ENCODE assay signal across 8 mouse cellular contexts in genomic region chr17:46265918-46266618, GRCm38 (mm10). TPM values are rescaled to one million over a fixed set of nuclear protein-coding genes. Genes with fewer than 3 reads are reported as not detected.
DNase-seq lines count a peak whose midpoint lies in the region; ATAC-seq and TF ChIP-seq lines count a peak whose summit lies in the region.

No protein-coding gene starts in this region.

- DNase-seq in Muller cell, postnatal 12 days (ENCODE audit: inconsistent ontology term): peak; percentile 89
- peak; percentile 87 to 89 for DNase-seq in cerebellum, adult 2 months
- peak; percentile 93 for DNase-seq in forebrain, postnatal 0 days
- DNase-seq in hindbrain, embryonic 14.5 days (ENCODE audit: low spot score): peak; percentile 91
- peak; percentile 87 to 89 for DNase-seq in layer of hippocampus, postnatal 36 days
- peak; percentile 76 for DNase-seq in lung, postnatal 25 days (ENCODE audit: low spot score)
- peak; percentile 88 to 92 for DNase-seq in right cerebral cortex, postnatal 10 days (ENCODE audit: low spot score in 2 of 2)
- peak; percentile 65 for DNase-seq in yolk sac, embryonic 10.5 days (ENCODE audit: low spot score)

- TF ChIP-seq POLR2A in cerebellum, adult 2 months (IDR thresholded peaks at IDR 0.05; ENCODE audit: borderline replicate concordance, insufficient read depth, low read length): no peak

- H3K9ac ChIP-seq in forebrain, postnatal 0 days: no peak overlapping the region
- H3K9ac ChIP-seq in hindbrain, embryonic 14.5 days: no peak overlapping the region

- H3K9me3 ChIP-seq in forebrain, postnatal 0 days (ENCODE audit: low read length): no peaks in the 10 kb centered on the region
- no peaks in the 10 kb centered on the region for H3K9me3 ChIP-seq in hindbrain, embryonic 14.5 days (ENCODE audit: control insufficient read depth, low read length)

- no peak overlapping the region for H3K4me2 ChIP-seq in forebrain, postnatal 0 days (ENCODE audit: low read depth)
- no peak overlapping the region for H3K4me2 ChIP-seq in hindbrain, embryonic 14.5 days (replicated peaks)

- H3K27ac ChIP-seq in cerebellum, adult 2 months (ENCODE audit: insufficient read depth, low read length): no peak overlapping the region
- no peak overlapping the region for H3K27ac ChIP-seq in forebrain, postnatal 0 days (ENCODE audit: low read depth, low read length)
- no peak overlapping the region for H3K27ac ChIP-seq in hindbrain, embryonic 14.5 days

- peaks cover 32% of the 10 kb centered on the region for H3K36me3 ChIP-seq in forebrain, postnatal 0 days (ENCODE audit: insufficient read depth)
- H3K36me3 ChIP-seq in hindbrain, embryonic 14.5 days (replicated peaks; ENCODE audit: control insufficient read depth, insufficient read depth): peaks cover 49% of the 10 kb centered on the region

- peak; percentile 85 for ATAC-seq in forebrain, postnatal 0 days
- peak; percentile 75 for ATAC-seq in hindbrain, embryonic 14.5 days (ENCODE audit: low FRiP score)

- H3K4me1 ChIP-seq in cerebellum, adult 2 months (ENCODE audit: control insufficient read depth, insufficient read depth, low read length): no peaks in the 10 kb centered on the region
- no peaks in the 10 kb centered on the region for H3K4me1 ChIP-seq in forebrain, postnatal 0 days (ENCODE audit: insufficient read depth)
- no peaks in the 10 kb centered on the region for H3K4me1 ChIP-seq in hindbrain, embryonic 14.5 days (replicated peaks; ENCODE audit: control insufficient read depth, insufficient read depth, low read length)

- H3K27me3 ChIP-seq in cerebellum, adult 2 months (ENCODE audit: control insufficient read depth, insufficient read depth, low read length): no peaks in the 10 kb centered on the region
- no peaks in the 10 kb centered on the region for H3K27me3 ChIP-seq in forebrain, postnatal 0 days (ENCODE audit: insufficient read depth, low read length)
- H3K27me3 ChIP-seq in hindbrain, embryonic 14.5 days (ENCODE audit: control insufficient read depth, insufficient read depth, low read length): no peaks in the 10 kb centered on the region

- TF ChIP-seq CTCF in cerebellum, adult 2 months (IDR thresholded peaks at IDR 0.05; ENCODE audit: borderline replicate concordance, insufficient read depth, low read depth, low read length): peak; percentile 87
- TF ChIP-seq CTCF in forebrain, postnatal 0 days (IDR thresholded peaks at IDR 0.05; ENCODE audit: low read depth): peak; percentile 95

- no peak overlapping the region for H3K4me3 ChIP-seq in cerebellum, adult 2 months (replicated peaks; ENCODE audit: insufficient read depth, low read depth, low read length)
- no peak overlapping the region for H3K4me3 ChIP-seq in forebrain, postnatal 0 days (ENCODE audit: low read depth, low read length)
- no peak overlapping the region for H3K4me3 ChIP-seq in hindbrain, embryonic 14.5 days (replicated peaks; ENCODE audit: low read length)

- 18% methylated on average over 14 of the region's 14 CpGs for WGBS in cerebellum, adult 2 months
- 27% methylated on average over 14 of the region's 14 CpGs for WGBS in forebrain, postnatal 0 days
- 30% methylated on average over 14 of the region's 14 CpGs for WGBS in hindbrain, embryonic 14.5 days

RNA-seq across cellular contexts. Expression of gene Lrrc73, which starts 12.7 kb away (rescaled TPM):
- polyA plus RNA-seq in cerebellum, adult 2 months (2012; rRNA removed): 26.8 and 28.1 TPM in 2 replicates
- total RNA-seq in forebrain, postnatal 0 days (2014; rRNA removed): 51.5 and 56.6 TPM in 2 replicates
- polyA plus RNA-seq in forebrain, postnatal 0 days (2015; fragmentation: Nextera tagmentation; extraction: Ambion mirVana): 36.1 and 37.2 TPM in 2 replicates
- 15.1 and 18.1 TPM in 2 replicates for polyA plus RNA-seq in hindbrain, embryonic 14.5 days (2014; fragmentation: Nextera tagmentation; extraction: Ambion mirVana)
- total RNA-seq in layer of hippocampus, postnatal 36 days (2021): 10 to 100 TPM; 60.4 to 63.5 TPM

RNA-seq across cellular contexts. Expression of gene Tjap1, which starts 16.8 kb away (rescaled TPM):
- 64.8 and 65.9 TPM in 2 replicates for polyA plus RNA-seq in cerebellum, adult 2 months (2012; rRNA removed)
- total RNA-seq in forebrain, postnatal 0 days (2014; rRNA removed): 25.6 and 36.9 TPM in 2 replicates
- 15.8 and 17.6 TPM in 2 replicates for polyA plus RNA-seq in forebrain, postnatal 0 days (2015; fragmentation: Nextera tagmentation; extraction: Ambion mirVana)
- 22.3 and 25.8 TPM in 2 replicates for polyA plus RNA-seq in hindbrain, embryonic 14.5 days (2014; fragmentation: Nextera tagmentation; extraction: Ambion mirVana)
- 10 to 100 TPM; 50.4 to 72.7 TPM for total RNA-seq in layer of hippocampus, postnatal 36 days (2021)

RNA-seq across cellular contexts. Expression of gene Yipf3, which starts 18.2 kb away (rescaled TPM):
- 111 and 117 TPM in 2 replicates for polyA plus RNA-seq in cerebellum, adult 2 months (2012; rRNA removed)
- 15.8 and 16.1 TPM in 2 replicates for total RNA-seq in forebrain, postnatal 0 days (2014; rRNA removed)
- 64.8 and 74.2 TPM in 2 replicates for polyA plus RNA-seq in forebrain, postnatal 0 days (2015; fragmentation: Nextera tagmentation; extraction: Ambion mirVana)
- polyA plus RNA-seq in hindbrain, embryonic 14.5 days (2014; fragmentation: Nextera tagmentation; extraction: Ambion mirVana): 91.6 and 97.2 TPM in 2 replicates
- 10 to 100 TPM; 78.7 to 92.4 TPM for total RNA-seq in layer of hippocampus, postnatal 36 days (2021)

RNA-seq across cellular contexts. Expression of gene Polr1c, which starts 18.2 kb away (rescaled TPM):
- polyA plus RNA-seq in cerebellum, adult 2 months (2012; rRNA removed): 62.5 and 65.2 TPM in 2 replicates
- total RNA-seq in forebrain, postnatal 0 days (2014; rRNA removed): 51.1 and 82.9 TPM in 2 replicates
- 57.6 and 59.6 TPM in 2 replicates for polyA plus RNA-seq in forebrain, postnatal 0 days (2015; fragmentation: Nextera tagmentation; extraction: Ambion mirVana)
- 75.4 and 80.1 TPM in 2 replicates for polyA plus RNA-seq in hindbrain, embryonic 14.5 days (2014; fragmentation: Nextera tagmentation; extraction: Ambion mirVana)
- total RNA-seq in layer of hippocampus, postnatal 36 days (2021): 10 to 100 TPM; 34.5 to 35.1 TPM

RNA-seq across cellular contexts. Expression of gene Dlk2, which starts 31.2 kb away (rescaled TPM):
- 8.8 and 9.0 TPM in 2 replicates for polyA plus RNA-seq in cerebellum, adult 2 months (2012; rRNA removed)
- 49.9 and 61.3 TPM in 2 replicates for total RNA-seq in forebrain, postnatal 0 days (2014; rRNA removed)
- 16.3 and 16.8 TPM in 2 replicates for polyA plus RNA-seq in forebrain, postnatal 0 days (2015; fragmentation: Nextera tagmentation; extraction: Ambion mirVana)
- 18.9 and 20.9 TPM in 2 replicates for polyA plus RNA-seq in hindbrain, embryonic 14.5 days (2014; fragmentation: Nextera tagmentation; extraction: Ambion mirVana)
- total RNA-seq in layer of hippocampus, postnatal 36 days (2021): 10 to 100 TPM; 46.9 to 52.4 TPM
